Mouse (Mus musculus): ENCODE measurements around the gene Hbp1. TPM values are rescaled to one million over a fixed set of nuclear protein-coding genes. Genes with fewer than 3 reads are reported as not detected.

The Hbp1 gene
- polyA plus RNA-seq, 1 experiment from 2014 or later, result 63.3 TPM

- Histone ChIP-seq H3K9me3 (ENCODE audit: control insufficient read depth) (no peaks in the 10 kb centered on the region), H3K27ac (ENCODE audit: low read depth, low read length) (no peak overlapping the region), H3K9ac (ENCODE audit: low read depth, low read length) (no peak overlapping the region), H3K4me2 (replicated peaks; ENCODE audit: low read depth) (no peak overlapping the region), H3K4me1 (replicated peaks; ENCODE audit: control insufficient read depth, insufficient read depth, low read length) (no peaks in the 10 kb centered on the region), H3K27me3 (replicated peaks; ENCODE audit: control insufficient read depth, insufficient read depth, low read length) (no peaks in the 10 kb centered on the region), H3K4me3 (ENCODE audit: low read depth, low read length) (no peak overlapping the region), H3K36me3 (ENCODE audit: control insufficient read depth, insufficient read depth) (peaks cover 3% of the 10 kb centered on the region; the same call in 1 of the 2 replicates)
- ATAC-seq, result no peak
- no peak for TF ChIP-seq CTCF (IDR thresholded peaks at IDR 0.05; ENCODE audit: low read depth)
- 66% methylated on average over 6 of the region's 6 CpGs for WGBS
Observed at GRCm38 (mm10) chr12:31905696-31906551, 44.4 kb downstream of the Hbp1 start.

GRCm38 (mm10) chr12:31900391-31900914 is 49.9 kb downstream of the Hbp1 start:
- H3K27ac ChIP-seq (ENCODE audit: low read depth, low read length), result no peak overlapping the region
- TF ChIP-seq CTCF (IDR thresholded peaks at IDR 0.05; ENCODE audit: low read depth), result no peak
- no peaks in the 10 kb centered on the region for H3K27me3 ChIP-seq (replicated peaks; ENCODE audit: control insufficient read depth, insufficient read depth, low read length)
- no peak overlapping the region for H3K4me3 ChIP-seq (ENCODE audit: low read depth, low read length)
- no peak overlapping the region for H3K4me2 ChIP-seq (replicated peaks; ENCODE audit: low read depth)
- no peaks in the 10 kb centered on the region for H3K4me1 ChIP-seq (replicated peaks; ENCODE audit: control insufficient read depth, insufficient read depth, low read length)
- no peak overlapping the region for H3K9ac ChIP-seq (ENCODE audit: low read depth, low read length)
- ATAC-seq, result no peak
- 0 out of 2 replicates have a peak, but pooled peaks cover 4% of the 10 kb centered on the region for H3K36me3 ChIP-seq (ENCODE audit: control insufficient read depth, insufficient read depth)
- 80% methylated on average over 4 of the region's 4 CpGs for WGBS
- no peaks in the 10 kb centered on the region for H3K9me3 ChIP-seq (ENCODE audit: control insufficient read depth)

GRCm38 (mm10) chr12:31897456-31897855 is 52.9 kb downstream of the Hbp1 start:
- ATAC-seq, result no peak
- H3K27me3 ChIP-seq (replicated peaks; ENCODE audit: control insufficient read depth, insufficient read depth, low read length), result no peaks in the 10 kb centered on the region
- WGBS, result 80% methylated on average over 7 of the region's 7 CpGs
- no peak overlapping the region for H3K4me2 ChIP-seq (replicated peaks; ENCODE audit: low read depth)
- no peaks in the 10 kb centered on the region for H3K9me3 ChIP-seq (ENCODE audit: control insufficient read depth)
- TF ChIP-seq CTCF (IDR thresholded peaks at IDR 0.05; ENCODE audit: low read depth), result no peak
- H3K4me1 ChIP-seq (replicated peaks; ENCODE audit: control insufficient read depth, insufficient read depth, low read length), result no peaks in the 10 kb centered on the region
- H3K27ac ChIP-seq (ENCODE audit: low read depth, low read length), result no peak overlapping the region
- H3K9ac ChIP-seq (ENCODE audit: low read depth, low read length), result no peak overlapping the region
- H3K4me3 ChIP-seq (ENCODE audit: low read depth, low read length), result no peak overlapping the region
- H3K36me3 ChIP-seq (ENCODE audit: control insufficient read depth, insufficient read depth), result 0 out of 2 replicates have a peak, but pooled peaks cover 4% of the 10 kb centered on the region

GRCm38 (mm10) chr12:31896986-31897385 is 53.3 kb downstream of the Hbp1 start:
- Histone ChIP-seq H3K9me3 (ENCODE audit: control insufficient read depth) (no peaks in the 10 kb centered on the region), H3K27ac (ENCODE audit: low read depth, low read length) (no peak overlapping the region), H3K4me1 (replicated peaks; ENCODE audit: control insufficient read depth, insufficient read depth, low read length) (no peaks in the 10 kb centered on the region), H3K27me3 (replicated peaks; ENCODE audit: control insufficient read depth, insufficient read depth, low read length) (no peaks in the 10 kb centered on the region), H3K36me3 (ENCODE audit: control insufficient read depth, insufficient read depth) (0 out of 2 replicates have a peak, but pooled peaks cover 4% of the 10 kb centered on the region), H3K4me3 (ENCODE audit: low read depth, low read length) (no peak overlapping the region), H3K9ac (ENCODE audit: low read depth, low read length) (no peak overlapping the region), H3K4me2 (replicated peaks; ENCODE audit: low read depth) (no peak overlapping the region)
- TF ChIP-seq CTCF (IDR thresholded peaks at IDR 0.05; ENCODE audit: low read depth), result peak; percentile 42
- ATAC-seq, result no peak
- 74% methylated on average over 8 of the region's 8 CpGs for WGBS

- Histone ChIP-seq H3K27ac (ENCODE audit: low read depth, low read length) (no peak overlapping the region), H3K4me3 (ENCODE audit: low read depth, low read length) (no peak overlapping the region), H3K4me2 (replicated peaks; ENCODE audit: low read depth) (no peak overlapping the region), H3K4me1 (replicated peaks; ENCODE audit: control insufficient read depth, insufficient read depth, low read length) (no peaks in the 10 kb centered on the region), H3K36me3 (ENCODE audit: control insufficient read depth, insufficient read depth) (0 out of 2 replicates have a peak, but pooled peaks cover 4% of the 10 kb centered on the region), H3K27me3 (replicated peaks; ENCODE audit: control insufficient read depth, insufficient read depth, low read length) (no peaks in the 10 kb centered on the region), H3K9ac (ENCODE audit: low read depth, low read length) (no peak overlapping the region), H3K9me3 (ENCODE audit: control insufficient read depth) (no peaks in the 10 kb centered on the region)
- WGBS, result 61% methylated on average over 5 of the region's 5 CpGs
- no peak for ATAC-seq
- no peak for TF ChIP-seq CTCF (IDR thresholded peaks at IDR 0.05; ENCODE audit: low read depth)
Observed at GRCm38 (mm10) chr12:31896295-31896694, 54.0 kb downstream of the Hbp1 start.

- no peaks in the 10 kb centered on the region for H3K4me1 ChIP-seq (replicated peaks; ENCODE audit: control insufficient read depth, insufficient read depth, low read length)
- no peak overlapping the region for H3K4me3 ChIP-seq (ENCODE audit: low read depth, low read length)
- no peak overlapping the region for H3K27ac ChIP-seq (ENCODE audit: low read depth, low read length)
- H3K4me2 ChIP-seq (replicated peaks; ENCODE audit: low read depth), result no peak overlapping the region
- no peak overlapping the region for H3K9ac ChIP-seq (ENCODE audit: low read depth, low read length)
- no peaks in the 10 kb centered on the region for H3K9me3 ChIP-seq (ENCODE audit: control insufficient read depth)
- no peaks in the 10 kb centered on the region for H3K27me3 ChIP-seq (replicated peaks; ENCODE audit: control insufficient read depth, insufficient read depth, low read length)
- WGBS, result 38% methylated on average over 2 of the region's 2 CpGs
- ATAC-seq, result no peak
- no peak for TF ChIP-seq CTCF (IDR thresholded peaks at IDR 0.05; ENCODE audit: low read depth)
- H3K36me3 ChIP-seq (ENCODE audit: control insufficient read depth, insufficient read depth), result 0 out of 2 replicates have a peak, but pooled peaks cover 4% of the 10 kb centered on the region
Observed at GRCm38 (mm10) chr12:31895888-31896287, 54.4 kb downstream of the Hbp1 start.

Measured in intestine, postnatal 0 days (tissue).